Mouse (Mus musculus): Measurements from ENCODE around the gene Rnaseh2a. TPM values are rescaled to one million over a fixed set of nuclear protein-coding genes. Genes with fewer than 3 reads are reported as not detected.
"Not testable (repeated sequence)": the region's sequence is repeated elsewhere in the genome, so short reads cannot be mapped to it uniquely, and the experiment has no call there.

The Rnaseh2a gene
- total RNA-seq, 2 experiments from 2014 or later: 119 to 198 TPM

DNA sequence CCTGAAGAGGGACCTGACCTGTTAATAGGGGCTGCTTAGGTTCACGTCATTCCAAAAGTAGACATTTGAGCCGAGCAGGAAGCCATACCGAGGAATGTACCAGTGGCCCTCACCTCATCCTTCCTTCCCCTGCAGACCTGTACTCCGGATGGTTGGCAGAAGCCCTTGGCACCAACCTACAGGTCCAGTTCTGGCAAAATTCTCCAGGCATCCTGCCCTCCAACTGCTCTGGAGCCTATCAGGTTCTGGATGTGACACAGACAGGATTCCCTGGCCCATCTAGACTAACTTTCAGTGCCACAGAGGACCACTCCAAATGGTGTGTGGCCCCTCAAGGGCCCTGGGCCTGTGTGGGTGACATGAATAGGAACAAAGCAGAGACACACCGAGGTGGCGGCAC lies 59.0 kb downstream of the Rnaseh2a start:
- ATAC-seq (replicated peaks; ENCODE audit: low FRiP score, low TSS enrichment, poor library complexity, severe bottlenecking): no peak

DNA sequence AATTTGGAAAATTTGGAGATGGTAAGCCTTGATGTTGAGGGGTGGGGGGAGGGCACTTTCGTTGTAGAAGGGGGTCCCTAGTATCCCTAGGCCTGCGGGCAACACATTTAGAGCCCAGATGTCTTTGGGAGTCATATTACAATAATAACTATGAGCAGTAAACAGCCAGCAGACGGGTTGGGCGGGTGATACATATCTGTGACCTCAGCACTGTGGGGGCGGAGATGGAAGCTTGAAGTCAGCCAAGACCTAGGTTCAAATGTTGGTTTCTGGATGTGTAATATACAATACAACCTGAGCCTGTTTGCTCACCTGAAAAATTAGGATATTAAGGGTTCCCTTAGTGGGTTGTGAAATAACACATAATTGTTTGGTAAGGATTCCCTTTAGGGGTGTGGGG lies 59.6 kb downstream of the Rnaseh2a start:
- ATAC-seq (replicated peaks; ENCODE audit: low FRiP score, low TSS enrichment, poor library complexity, severe bottlenecking): peak; percentile 40; the same call in 1 of the 2 replicates

DNA sequence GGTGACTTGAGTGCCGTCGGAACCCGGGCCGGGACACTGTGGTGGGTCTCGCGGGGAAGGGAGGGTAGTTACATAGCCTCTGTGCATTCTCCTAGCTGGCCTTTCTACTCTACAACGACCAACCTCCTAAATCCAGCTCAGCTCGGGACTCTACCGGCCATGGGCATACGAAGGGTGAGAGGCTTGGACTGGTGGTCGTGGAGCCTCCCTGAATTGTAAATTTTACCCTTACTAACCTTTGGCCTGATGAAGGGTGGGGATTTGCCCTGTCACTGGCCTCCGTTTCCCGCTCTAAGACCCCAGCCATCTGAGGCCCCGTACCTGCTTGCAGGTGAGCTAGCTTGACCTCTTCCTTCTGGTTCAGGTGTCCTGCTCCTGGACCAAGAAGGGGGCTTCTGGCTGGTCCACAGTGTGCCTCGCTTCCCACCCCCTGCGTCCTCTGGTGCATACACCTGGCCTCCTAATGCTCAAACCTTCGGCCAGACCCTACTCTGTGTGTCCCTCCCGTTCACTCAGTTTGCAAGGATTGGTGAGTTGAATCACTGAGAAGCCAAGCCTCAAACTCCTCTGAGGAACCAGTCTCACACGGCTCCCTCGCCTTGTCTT lies 60.3 kb downstream of the Rnaseh2a start:
- ATAC-seq (replicated peaks; ENCODE audit: low FRiP score, low TSS enrichment, poor library complexity, severe bottlenecking): no peak

DNA sequence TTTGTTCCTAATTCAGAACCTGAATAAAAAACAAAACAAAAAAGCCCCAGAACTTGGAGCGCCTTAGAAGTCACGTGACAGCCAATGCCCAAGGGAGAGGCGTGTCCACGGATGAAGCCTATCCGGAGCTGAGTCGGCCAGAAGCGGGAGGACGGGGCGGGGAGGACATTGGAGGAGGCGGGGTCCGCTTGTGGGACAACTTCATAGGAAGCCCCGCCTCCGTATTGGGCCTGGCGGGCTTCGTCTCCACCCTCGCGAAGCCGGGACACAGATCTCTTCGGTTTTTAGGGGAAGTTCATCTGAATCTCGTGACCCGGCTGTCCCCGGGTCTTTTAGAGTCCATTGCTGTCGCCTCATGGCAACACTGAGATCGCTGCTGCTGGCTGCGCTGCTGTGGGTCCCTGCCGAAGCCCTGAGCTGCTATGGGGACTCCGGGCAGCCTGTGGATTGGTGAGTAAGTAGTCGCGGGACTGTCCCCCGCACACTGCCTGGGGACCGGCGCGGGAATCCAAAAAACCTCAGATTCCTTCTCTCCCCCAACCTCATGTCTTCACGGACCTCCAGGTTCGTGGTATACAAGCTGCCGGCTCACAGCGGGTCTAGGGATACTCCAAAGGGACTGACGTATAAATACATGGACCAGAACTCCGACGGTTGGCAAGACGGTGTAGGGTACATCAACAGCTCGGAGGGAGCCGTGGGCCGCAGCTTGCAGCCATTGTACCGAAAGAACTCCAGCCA lies 61.0 kb downstream of the Rnaseh2a start, which contains the start of gene Dnase2a:
TSS of gene Dnase2a (plus strand) at position 140 of the 741 bp plus-strand sequence.
- peak; percentile 84 for ATAC-seq (replicated peaks; ENCODE audit: low FRiP score, low TSS enrichment, poor library complexity, severe bottlenecking)

DNA sequence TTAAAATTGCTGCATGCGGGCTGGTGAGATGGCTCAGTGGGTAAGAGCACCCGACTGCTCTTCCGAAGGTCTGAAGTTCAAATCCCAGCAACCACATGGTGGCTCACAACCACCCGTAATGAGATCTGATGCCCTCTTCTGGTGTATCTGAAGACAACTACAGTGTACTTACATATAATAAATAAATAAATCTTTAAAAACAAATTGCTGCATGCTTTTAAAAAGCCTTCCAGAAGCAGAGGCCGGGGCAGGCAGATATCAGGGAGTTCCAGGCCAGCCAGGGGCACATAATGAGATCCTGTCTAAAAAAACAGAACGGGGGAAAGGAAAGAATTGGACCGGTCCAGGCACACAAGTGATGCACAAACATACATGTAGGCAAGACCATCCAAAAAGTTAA lies 61.6 kb downstream of the Rnaseh2a start:
- not testable (repeated sequence) for ATAC-seq (replicated peaks; ENCODE audit: low FRiP score, low TSS enrichment, poor library complexity, severe bottlenecking)

DNA sequence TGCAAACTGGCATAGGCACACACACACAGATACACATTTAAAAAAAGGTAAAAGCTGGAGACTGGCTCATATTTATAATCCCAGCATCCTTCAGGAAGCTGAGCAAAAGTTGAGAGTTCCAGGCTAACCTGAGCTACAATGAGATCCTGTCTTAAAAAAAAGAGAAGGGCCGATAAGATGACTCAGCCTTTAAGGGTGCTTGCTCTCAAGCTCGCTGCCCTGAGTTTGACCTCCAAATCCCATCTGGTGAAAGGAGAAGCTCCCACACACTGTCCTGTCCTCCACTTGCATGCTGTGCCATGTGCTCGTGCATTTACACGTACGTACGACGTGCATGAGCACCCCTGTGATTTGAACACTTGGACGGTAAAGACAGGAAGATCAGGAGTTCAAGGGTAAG lies 62.1 kb downstream of the Rnaseh2a start:
- ATAC-seq (replicated peaks; ENCODE audit: low FRiP score, low TSS enrichment, poor library complexity, severe bottlenecking): no peak

DNA sequence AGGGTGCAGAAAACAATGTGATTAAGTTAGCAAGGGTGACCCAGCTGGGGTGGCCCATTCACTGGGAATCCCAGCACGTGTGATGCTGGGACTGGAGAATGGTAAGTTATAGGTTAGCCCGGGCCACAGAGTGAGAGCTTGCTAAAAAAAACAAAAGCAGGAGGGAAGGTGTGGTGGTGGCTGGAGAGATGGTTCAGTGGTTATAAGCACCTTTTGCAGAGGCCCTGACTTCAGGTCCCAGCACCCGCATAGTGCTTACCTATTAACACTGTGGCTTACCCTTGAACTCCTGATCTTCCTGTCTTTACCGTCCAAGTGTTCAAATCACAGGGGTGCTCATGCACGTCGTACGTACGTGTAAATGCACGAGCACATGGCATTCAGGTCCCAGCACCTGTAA lies 62.5 kb downstream of the Rnaseh2a start:
- no peak for ATAC-seq (replicated peaks; ENCODE audit: low FRiP score, low TSS enrichment, poor library complexity, severe bottlenecking)

Other genes starting within 250 kb of the Rnaseh2a start
- gene G430095P16Rik, start 246.8 kb downstream of the Rnaseh2a start, total RNA-seq (2014; fragmentation: Nextera tagmentation): 25.7 and 28.1 TPM in 2 replicates
- gene G430095P16Rik, start 246.8 kb downstream of the Rnaseh2a start, total RNA-seq (2017): 8.2 and 11.4 TPM in 2 replicates
- 73.4 and 79.7 TPM in 2 replicates for gene Nfix, start 169.4 kb downstream of the Rnaseh2a start, total RNA-seq (2014; fragmentation: Nextera tagmentation)
- 13.3 and 26.0 TPM in 2 replicates for gene Nfix, start 169.4 kb downstream of the Rnaseh2a start, total RNA-seq (2017)
- gene Dand5, start 146.9 kb downstream of the Rnaseh2a start, total RNA-seq (2014; fragmentation: Nextera tagmentation): 4.7 TPM in 2 replicates
- gene Dand5, start 146.9 kb downstream of the Rnaseh2a start, total RNA-seq (2017): 3.5 and 3.7 TPM in 2 replicates
- 28.3 and 31.1 TPM in 2 replicates for gene Gadd45gip1, start 138.2 kb downstream of the Rnaseh2a start, total RNA-seq (2014; fragmentation: Nextera tagmentation)
- 53.1 and 61.8 TPM in 2 replicates for gene Gadd45gip1, start 138.2 kb downstream of the Rnaseh2a start, total RNA-seq (2017)
- 94.8 and 151 TPM in 2 replicates for gene Rad23a, start 129.1 kb downstream of the Rnaseh2a start, total RNA-seq (2014; fragmentation: Nextera tagmentation)
- 38.4 and 43.7 TPM in 2 replicates for gene Rad23a, start 129.1 kb downstream of the Rnaseh2a start, total RNA-seq (2017)
- 286 and 320 TPM in 2 replicates for gene Calr, start 122.8 kb downstream of the Rnaseh2a start, total RNA-seq (2014; fragmentation: Nextera tagmentation)
- gene Calr, start 122.8 kb downstream of the Rnaseh2a start, total RNA-seq (2017): 1,361 and 1,527 TPM in 2 replicates
- gene Farsa, start 112.8 kb downstream of the Rnaseh2a start, total RNA-seq (2014; fragmentation: Nextera tagmentation): 101 and 104 TPM in 2 replicates
- 151 and 153 TPM in 2 replicates for gene Farsa, start 112.8 kb downstream of the Rnaseh2a start, total RNA-seq (2017)
- 101 and 135 TPM in 2 replicates for gene Syce2, start 97.7 kb downstream of the Rnaseh2a start, total RNA-seq (2014; fragmentation: Nextera tagmentation)
- gene Syce2, start 97.7 kb downstream of the Rnaseh2a start, total RNA-seq (2017): 98.9 and 102 TPM in 2 replicates
- 34.7 and 51.0 TPM in 2 replicates for gene Gcdh, start 75.8 kb downstream of the Rnaseh2a start, total RNA-seq (2014; fragmentation: Nextera tagmentation)
- gene Gcdh, start 75.8 kb downstream of the Rnaseh2a start, total RNA-seq (2017): 37.0 and 42.9 TPM in 2 replicates
- gene Klf1, start 67.8 kb downstream of the Rnaseh2a start, total RNA-seq (2014; fragmentation: Nextera tagmentation): 193 and 197 TPM in 2 replicates
- gene Klf1, start 67.8 kb downstream of the Rnaseh2a start, total RNA-seq (2017): 162 and 228 TPM in 2 replicates
- gene Dnase2a, start 61.2 kb downstream of the Rnaseh2a start, total RNA-seq (2014; fragmentation: Nextera tagmentation): 29.1 and 38.8 TPM in 2 replicates
- gene Dnase2a, start 61.2 kb downstream of the Rnaseh2a start, total RNA-seq (2017): 26.7 and 42.2 TPM in 2 replicates
- gene Mast1, start 32.4 kb downstream of the Rnaseh2a start, total RNA-seq (2014; fragmentation: Nextera tagmentation): 0.45 TPM in 1 of 2 replicates, not detected in the other
- 0.42 TPM in 1 of 2 replicates, not detected in the other for gene Mast1, start 32.4 kb downstream of the Rnaseh2a start, total RNA-seq (2017)
- gene Rtbdn, start 22.8 kb downstream of the Rnaseh2a start, total RNA-seq (2014; fragmentation: Nextera tagmentation): not detected in 2 replicates
- not detected in 2 replicates for gene Rtbdn, start 22.8 kb downstream of the Rnaseh2a start, total RNA-seq (2017)
- not detected in 2 replicates for gene Gm49661, start 334 bp downstream of the Rnaseh2a start, total RNA-seq (2014; fragmentation: Nextera tagmentation)
- gene Gm49661, start 334 bp downstream of the Rnaseh2a start, total RNA-seq (2017): not detected in 2 replicates
- gene Prdx2, start 180 bp downstream of the Rnaseh2a start, total RNA-seq (2014; fragmentation: Nextera tagmentation): 898 and 1,004 TPM in 2 replicates
- gene Prdx2, start 180 bp downstream of the Rnaseh2a start, total RNA-seq (2017): 1,011 and 1,021 TPM in 2 replicates
- gene Junb, start 9.0 kb upstream of the Rnaseh2a start, total RNA-seq (2014; fragmentation: Nextera tagmentation): 4.1 and 8.0 TPM in 2 replicates
- gene Junb, start 9.0 kb upstream of the Rnaseh2a start, total RNA-seq (2017): 57.8 and 74.2 TPM in 2 replicates
- gene Hook2, start 20.8 kb upstream of the Rnaseh2a start, total RNA-seq (2014; fragmentation: Nextera tagmentation): 7.7 and 9.6 TPM in 2 replicates
- 11.0 and 19.9 TPM in 2 replicates for gene Hook2, start 20.8 kb upstream of the Rnaseh2a start, total RNA-seq (2017)
- not detected in 2 replicates for gene Best2, start 44.8 kb upstream of the Rnaseh2a start, total RNA-seq (2014; fragmentation: Nextera tagmentation)
- not detected in 2 replicates for gene Best2, start 44.8 kb upstream of the Rnaseh2a start, total RNA-seq (2017)
- 77.3 and 82.3 TPM in 2 replicates for gene Asna1, start 55.5 kb upstream of the Rnaseh2a start, total RNA-seq (2014; fragmentation: Nextera tagmentation)
- 48.6 and 73.5 TPM in 2 replicates for gene Asna1, start 55.5 kb upstream of the Rnaseh2a start, total RNA-seq (2017)
- gene Trir, start 57.1 kb upstream of the Rnaseh2a start, total RNA-seq (2014; fragmentation: Nextera tagmentation): 137 and 159 TPM in 2 replicates
- gene Trir, start 57.1 kb upstream of the Rnaseh2a start, total RNA-seq (2017): 342 and 455 TPM in 2 replicates
- 42.2 and 68.5 TPM in 2 replicates for gene Tnpo2, start 67.1 kb upstream of the Rnaseh2a start, total RNA-seq (2014; fragmentation: Nextera tagmentation)
- 20.3 and 28.3 TPM in 2 replicates for gene Tnpo2, start 67.1 kb upstream of the Rnaseh2a start, total RNA-seq (2017)
- gene Fbxw9, start 90.3 kb upstream of the Rnaseh2a start, total RNA-seq (2014; fragmentation: Nextera tagmentation): 11.0 and 21.1 TPM in 2 replicates
- gene Fbxw9, start 90.3 kb upstream of the Rnaseh2a start, total RNA-seq (2017): 1.4 and 5.8 TPM in 2 replicates
- gene Gm5741, start 98.2 kb upstream of the Rnaseh2a start, total RNA-seq (2014; fragmentation: Nextera tagmentation): not detected in 2 replicates
- gene Gm5741, start 98.2 kb upstream of the Rnaseh2a start, total RNA-seq (2017): not detected in 2 replicates
- gene Dhps, start 102.0 kb upstream of the Rnaseh2a start, total RNA-seq (2014; fragmentation: Nextera tagmentation): 69.1 and 99.2 TPM in 2 replicates
- gene Dhps, start 102.0 kb upstream of the Rnaseh2a start, total RNA-seq (2017): 15.0 and 17.6 TPM in 2 replicates
- 172 and 250 TPM in 2 replicates for gene Wdr83os, start 111.0 kb upstream of the Rnaseh2a start, total RNA-seq (2014; fragmentation: Nextera tagmentation)
- 40.4 and 61.3 TPM in 2 replicates for gene Wdr83os, start 111.0 kb upstream of the Rnaseh2a start, total RNA-seq (2017)
- 50.1 and 102 TPM in 2 replicates for gene Wdr83, start 111.5 kb upstream of the Rnaseh2a start, total RNA-seq (2014; fragmentation: Nextera tagmentation)
- 23.1 and 25.2 TPM in 2 replicates for gene Wdr83, start 111.5 kb upstream of the Rnaseh2a start, total RNA-seq (2017)
- 30.8 and 30.9 TPM in 2 replicates for gene Man2b1, start 113.5 kb upstream of the Rnaseh2a start, total RNA-seq (2014; fragmentation: Nextera tagmentation)
- 9.8 and 13.8 TPM in 2 replicates for gene Man2b1, start 113.5 kb upstream of the Rnaseh2a start, total RNA-seq (2017)
- gene Zfp791, start 153.3 kb upstream of the Rnaseh2a start, total RNA-seq (2014; fragmentation: Nextera tagmentation): not detected in 2 replicates
- not detected in 2 replicates for gene Zfp791, start 153.3 kb upstream of the Rnaseh2a start, total RNA-seq (2017)
- not detected in 2 replicates for gene Cks1brt, start 182.2 kb upstream of the Rnaseh2a start, total RNA-seq (2014; fragmentation: Nextera tagmentation)
- gene Cks1brt, start 182.2 kb upstream of the Rnaseh2a start, total RNA-seq (2017): not detected in 2 replicates

Measured in megakaryocyte-erythroid progenitor cell, adult 5-6 weeks (primary cell).